In genomic region chr11:24076127-24076650, GRCm38 (mm10) we compare ENCODE assay signal across 8 mouse cellular contexts. TPM values are rescaled to one million over a fixed set of nuclear protein-coding genes. Genes with fewer than 3 reads are reported as not detected.
DNase-seq lines count a peak whose midpoint lies in the region; TF ChIP-seq lines count a peak whose summit lies in the region.

No protein-coding gene starts in this region.

- intact Hi-C loops in heart, postnatal 36 days (cut with DNase I) = no loop called here

- peak overlapping the region; percentile 96 for H3K27ac ChIP-seq in forebrain, embryonic 10.5 days

- peak; percentile 74 for DNase-seq in adrenal gland, adult 2 months
- peak; percentile 80 for DNase-seq in forebrain, embryonic 10.5 days (ENCODE audit: extremely low spot score, low spot score)
- peak; percentile 43 to 44 for DNase-seq in heart, postnatal 36 days
- DNase-seq in layer of hippocampus, postnatal 14 days (ENCODE audit: low spot score in 2 of 2) = peak; percentile 72 to 90
- peak; percentile 78 for DNase-seq in lung, postnatal 10 days
- peak; percentile 44 for DNase-seq in ovary, adult 18-20 months (ENCODE audit: low spot score)
- peak; percentile 82 for DNase-seq in thymus, postnatal 0 days (ENCODE audit: low spot score)

- no peak for TF ChIP-seq CTCF in C2C12 (IDR thresholded peaks at IDR 0.05; ENCODE audit: control insufficient read depth, insufficient read depth, insufficient read length)

- H3ac ChIP-seq in C2C12 (ENCODE audit: control insufficient read depth, insufficient read length, low read depth) = peak overlapping the region; percentile 8

- H3K4me3 ChIP-seq in C2C12 (ENCODE audit: insufficient read depth, poor library complexity, severe bottlenecking) = peak overlapping the region; percentile 21
- peak overlapping the region; percentile 75 for H3K4me3 ChIP-seq in forebrain, embryonic 10.5 days

- no peaks in the 10 kb centered on the region for H3K36me3 ChIP-seq in C2C12 (ENCODE audit: control insufficient read depth, insufficient read depth)
- H3K36me3 ChIP-seq in forebrain, embryonic 10.5 days (replicated peaks) = no peaks in the 10 kb centered on the region

- peaks cover 60% of the 10 kb centered on the region for H3K27me3 ChIP-seq in C2C12 (ENCODE audit: control insufficient read depth, insufficient read depth, insufficient read length)
- H3K27me3 ChIP-seq in forebrain, embryonic 10.5 days (ENCODE audit: poor library complexity, severe bottlenecking) = peaks cover 44% of the 10 kb centered on the region

- H3K79me2 ChIP-seq in C2C12 (ENCODE audit: control insufficient read depth, insufficient read depth) = no peaks in the 10 kb centered on the region

- H3K4me1 ChIP-seq in forebrain, embryonic 10.5 days = peaks cover 51% of the 10 kb centered on the region

- under 1% methylated on average over 32 of the region's 32 CpGs for WGBS in forebrain, embryonic 10.5 days

- H3K79me3 ChIP-seq in C2C12 (ENCODE audit: low read depth) = no peaks in the 10 kb centered on the region

- H3K9me3 ChIP-seq in forebrain, embryonic 10.5 days = no peaks in the 10 kb centered on the region

TF ChIP-seq in C2C12, 6 proteins besides CTCF, POLR2A, EP300 and RAD21:
- no peak for TF ChIP-seq MAX (IDR thresholded peaks at IDR 0.05)
- no peak for TF ChIP-seq MYOD1 (IDR thresholded peaks at IDR 0.05; ENCODE audit: control insufficient read depth, insufficient read length, low read depth)

RNA-seq across cellular contexts. Expression of gene A830031A19Rik, which starts 1.3 kb away (rescaled TPM):
- polyA plus RNA-seq in C2C12 (2012; fragmentation: generic; extraction: Trizol) = not detected
- total RNA-seq in adrenal gland, adult 2 months (2021) = not detected
- not detected in 2 replicates for polyA plus RNA-seq in adrenal gland, adult 2 months (2012; rRNA removed)
- polyA plus RNA-seq in forebrain, embryonic 10.5 days (2016; fragmentation: Nextera tagmentation; extraction: Ambion mirVana) = not detected in 2 replicates
- not detected for total RNA-seq in heart, postnatal 36 days (2021)
- 1 to 10 TPM in 1 of 2 experiments, under 1 TPM in 1; 0.72 to 1.1 TPM for total RNA-seq in layer of hippocampus, postnatal 14 days (2021)
- polyA plus RNA-seq in thymus, postnatal 0 days (2015; fragmentation: Nextera tagmentation; extraction: Ambion mirVana) = not detected in 2 replicates

RNA-seq across cellular contexts. Expression of gene Bcl11a, which starts 1.7 kb away (rescaled TPM):
- polyA plus RNA-seq in C2C12 (2012; fragmentation: generic; extraction: Trizol) = not detected
- 1 to 10 TPM; 4.3 to 5.9 TPM for total RNA-seq in adrenal gland, adult 2 months (2021)
- polyA plus RNA-seq in adrenal gland, adult 2 months (2012; rRNA removed) = 0.80 and 0.81 TPM in 2 replicates
- 37.6 and 44.1 TPM in 2 replicates for polyA plus RNA-seq in forebrain, embryonic 10.5 days (2016; fragmentation: Nextera tagmentation; extraction: Ambion mirVana)
- 1 to 10 TPM; 4.5 to 5.0 TPM for total RNA-seq in heart, postnatal 36 days (2021)
- total RNA-seq in layer of hippocampus, postnatal 14 days (2021) = 100 to 1,000 TPM; 125 to 127 TPM
- polyA plus RNA-seq in thymus, postnatal 0 days (2015; fragmentation: Nextera tagmentation; extraction: Ambion mirVana) = 7.4 and 8.0 TPM in 2 replicates

Comparison
In these comparisons a context has a peak if more than half of its experiments do, and no peak if none do; other contexts are left out.
1. Peak in every context shown above with its lines: DNase-seq, H3K4me3 ChIP-seq and H3K27ac ChIP-seq.